Mouse (Mus musculus): ENCODE results near the gene Ptprs. TPM values are rescaled to one million over a fixed set of nuclear protein-coding genes. Genes with fewer than 3 reads are reported as not detected.

The Ptprs gene
- polyA plus RNA-seq, 1 experiment from 2014 or later = 15.7 TPM

DNA sequence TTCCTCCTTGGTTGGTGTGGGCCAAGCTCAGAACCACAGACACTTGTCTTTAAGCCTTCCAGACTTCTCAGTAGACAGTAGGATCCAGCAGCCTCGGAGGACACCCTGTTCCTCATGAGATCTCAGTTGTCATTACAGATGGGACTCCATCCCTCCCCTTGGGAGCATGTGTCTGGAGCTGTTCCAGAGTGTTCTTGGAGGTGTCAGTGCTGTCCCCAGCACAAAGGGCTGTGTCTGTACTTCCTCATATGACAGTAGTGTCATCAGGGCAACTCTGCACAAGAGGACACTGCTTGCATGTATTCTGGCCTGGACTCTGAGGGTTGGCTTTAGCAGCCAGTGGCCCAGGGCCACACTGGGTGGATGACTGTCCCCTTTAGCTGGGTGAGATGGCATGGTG is 101.4 kb downstream of the Ptprs start:
- no peak for ATAC-seq
- Histone ChIP-seq H3K36me3 (ENCODE audit: control insufficient read depth, insufficient read depth) (peaks cover 54% of the 10 kb centered on the region), H3K27me3 (replicated peaks; ENCODE audit: control insufficient read depth, insufficient read depth, low read length) (no peaks in the 10 kb centered on the region), H3K4me2 (replicated peaks; ENCODE audit: low read depth) (no peak overlapping the region), H3K9ac (ENCODE audit: low read depth, low read length) (no peak overlapping the region), H3K9me3 (ENCODE audit: control insufficient read depth) (no peaks in the 10 kb centered on the region), H3K4me3 (ENCODE audit: low read depth, low read length) (no peak overlapping the region), H3K27ac (ENCODE audit: low read depth, low read length) (no peak overlapping the region), H3K4me1 (replicated peaks; ENCODE audit: control insufficient read depth, insufficient read depth, low read length) (no peaks in the 10 kb centered on the region)
- TF ChIP-seq CTCF (IDR thresholded peaks at IDR 0.05; ENCODE audit: low read depth) = no peak
- 95% methylated on average over 1 of the region's 1 CpGs for WGBS

DNA sequence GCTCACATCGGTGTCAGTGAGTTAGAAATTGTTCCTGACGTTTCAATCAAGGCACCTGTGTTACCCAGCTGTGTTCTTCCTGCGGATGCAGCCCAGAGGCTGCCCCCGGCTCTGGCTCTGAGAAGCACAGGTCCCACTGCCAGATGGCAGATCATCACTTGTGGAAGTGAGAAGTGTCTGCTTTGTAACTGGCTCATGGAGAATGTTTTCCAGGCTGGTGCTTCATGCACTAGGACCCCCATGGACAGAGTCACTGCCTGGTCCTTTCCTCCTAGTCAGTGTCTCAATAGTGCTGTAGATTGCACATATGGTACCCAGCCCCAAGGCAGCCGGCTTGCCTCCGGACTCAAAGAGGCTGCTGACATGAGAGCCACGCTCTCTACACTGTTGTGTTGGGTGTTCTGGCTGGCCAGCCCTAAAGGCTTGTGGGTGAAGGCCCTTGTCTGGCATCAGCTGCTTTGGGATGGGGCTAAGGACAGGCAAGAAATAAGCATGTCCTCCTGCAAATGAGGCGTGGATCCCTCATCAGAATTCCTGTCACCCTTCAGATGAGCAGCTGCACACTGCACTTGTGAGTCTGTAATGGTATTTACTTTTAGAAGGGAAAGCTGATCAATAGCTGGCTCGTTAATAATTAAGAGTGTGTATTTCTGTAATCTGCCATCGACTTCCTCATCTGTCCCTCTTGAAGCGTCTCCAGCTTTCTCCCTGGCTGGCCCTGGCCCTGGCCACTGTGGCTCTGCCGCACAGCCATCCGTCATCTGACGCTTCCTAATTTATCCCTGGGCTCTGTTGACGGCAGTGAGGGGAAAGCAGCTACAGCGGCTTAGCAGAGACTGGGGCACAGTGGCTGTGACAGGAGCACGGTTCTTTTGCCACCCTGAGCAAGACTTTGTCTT is 102.9 kb downstream of the Ptprs start:
- H3K4me2 ChIP-seq (replicated peaks; ENCODE audit: low read depth) = no peak overlapping the region
- H3K9me3 ChIP-seq (ENCODE audit: control insufficient read depth) = no peaks in the 10 kb centered on the region
- H3K27me3 ChIP-seq (replicated peaks; ENCODE audit: control insufficient read depth, insufficient read depth, low read length) = no peaks in the 10 kb centered on the region
- H3K4me1 ChIP-seq (replicated peaks; ENCODE audit: control insufficient read depth, insufficient read depth, low read length) = no peaks in the 10 kb centered on the region
- no peak overlapping the region for H3K9ac ChIP-seq (ENCODE audit: low read depth, low read length)
- 72% methylated on average over 17 of the region's 17 CpGs for WGBS
- H3K27ac ChIP-seq (ENCODE audit: low read depth, low read length) = no peak overlapping the region
- no peak overlapping the region for H3K4me3 ChIP-seq (ENCODE audit: low read depth, low read length)
- no peak for TF ChIP-seq CTCF (IDR thresholded peaks at IDR 0.05; ENCODE audit: low read depth)
- peaks cover 52% of the 10 kb centered on the region for H3K36me3 ChIP-seq (ENCODE audit: control insufficient read depth, insufficient read depth)
- no peak for ATAC-seq

DNA sequence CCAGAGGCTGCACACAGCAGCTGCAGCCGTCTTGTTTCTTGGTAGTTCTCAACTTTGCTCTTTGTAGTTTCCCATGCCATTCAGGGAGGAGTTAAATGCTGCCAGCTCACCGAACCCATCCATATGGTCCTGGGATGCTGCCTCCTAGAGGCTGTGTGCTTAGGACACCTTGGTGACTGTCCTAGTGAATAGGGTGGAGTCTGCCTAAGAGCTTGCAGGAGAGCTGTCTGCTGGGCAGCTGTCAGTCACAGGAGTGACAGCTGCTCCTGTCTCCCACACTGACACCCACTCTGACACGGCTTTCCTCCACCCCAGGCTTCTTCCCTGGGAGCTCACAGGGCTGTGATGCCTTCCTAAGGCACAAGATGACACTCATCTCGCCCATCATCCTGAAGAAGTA is 104.2 kb downstream of the Ptprs start:
- TF ChIP-seq CTCF (IDR thresholded peaks at IDR 0.05; ENCODE audit: low read depth) = peak; percentile 54
- H3K9ac ChIP-seq (ENCODE audit: low read depth, low read length) = no peak overlapping the region
- H3K4me1 ChIP-seq (replicated peaks; ENCODE audit: control insufficient read depth, insufficient read depth, low read length) = no peaks in the 10 kb centered on the region
- H3K9me3 ChIP-seq (ENCODE audit: control insufficient read depth) = no peaks in the 10 kb centered on the region
- H3K27ac ChIP-seq (ENCODE audit: low read depth, low read length) = no peak overlapping the region
- 61% methylated on average over 4 of the region's 4 CpGs for WGBS
- H3K4me2 ChIP-seq (replicated peaks; ENCODE audit: low read depth) = no peak overlapping the region
- H3K4me3 ChIP-seq (ENCODE audit: low read depth, low read length) = no peak overlapping the region
- no peaks in the 10 kb centered on the region for H3K27me3 ChIP-seq (replicated peaks; ENCODE audit: control insufficient read depth, insufficient read depth, low read length)
- no peak for ATAC-seq
- peaks cover 48% of the 10 kb centered on the region for H3K36me3 ChIP-seq (ENCODE audit: control insufficient read depth, insufficient read depth)

DNA sequence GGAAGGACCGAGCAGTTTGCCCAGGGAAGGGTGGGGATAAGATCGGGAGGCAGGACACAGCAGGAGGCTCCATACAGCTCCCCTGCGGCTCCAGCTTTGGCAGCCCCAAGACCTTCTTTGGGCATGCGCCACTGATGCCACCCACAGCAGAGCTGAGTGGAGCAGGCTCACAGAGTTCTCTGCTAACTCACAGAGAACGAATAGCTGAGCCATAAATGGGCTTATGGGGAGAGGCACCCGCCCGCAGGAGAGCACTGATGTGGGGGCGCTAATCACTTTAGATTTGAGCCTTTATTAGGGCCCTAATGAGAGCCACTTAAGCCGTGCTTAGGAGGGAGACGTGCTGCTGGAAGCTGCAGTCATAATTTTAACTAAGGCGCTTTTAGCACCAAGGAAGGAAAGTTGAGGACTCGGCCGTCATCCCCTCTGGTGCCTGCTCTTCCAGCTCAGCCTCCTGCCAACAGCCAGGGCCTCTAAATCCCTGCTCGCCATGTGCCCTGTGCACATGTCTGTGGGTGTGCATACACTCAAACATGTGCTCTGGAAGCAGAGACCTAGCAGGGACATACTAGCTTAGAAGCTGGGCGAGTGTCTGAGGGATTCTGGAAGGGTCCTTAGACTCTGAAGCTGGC is 105.1 kb downstream of the Ptprs start:
- H3K27ac ChIP-seq (ENCODE audit: low read depth, low read length) = no peak overlapping the region
- no peak for TF ChIP-seq CTCF (IDR thresholded peaks at IDR 0.05; ENCODE audit: low read depth)
- no peak overlapping the region for H3K4me2 ChIP-seq (replicated peaks; ENCODE audit: low read depth)
- H3K4me1 ChIP-seq (replicated peaks; ENCODE audit: control insufficient read depth, insufficient read depth, low read length) = no peaks in the 10 kb centered on the region
- no peak overlapping the region for H3K9ac ChIP-seq (ENCODE audit: low read depth, low read length)
- H3K27me3 ChIP-seq (replicated peaks; ENCODE audit: control insufficient read depth, insufficient read depth, low read length) = no peaks in the 10 kb centered on the region
- ATAC-seq = no peak
- H3K9me3 ChIP-seq (ENCODE audit: control insufficient read depth) = no peaks in the 10 kb centered on the region
- H3K36me3 ChIP-seq (ENCODE audit: control insufficient read depth, insufficient read depth) = peaks cover 41% of the 10 kb centered on the region
- 79% methylated on average over 15 of the region's 15 CpGs for WGBS
- no peak overlapping the region for H3K4me3 ChIP-seq (ENCODE audit: low read depth, low read length)

DNA sequence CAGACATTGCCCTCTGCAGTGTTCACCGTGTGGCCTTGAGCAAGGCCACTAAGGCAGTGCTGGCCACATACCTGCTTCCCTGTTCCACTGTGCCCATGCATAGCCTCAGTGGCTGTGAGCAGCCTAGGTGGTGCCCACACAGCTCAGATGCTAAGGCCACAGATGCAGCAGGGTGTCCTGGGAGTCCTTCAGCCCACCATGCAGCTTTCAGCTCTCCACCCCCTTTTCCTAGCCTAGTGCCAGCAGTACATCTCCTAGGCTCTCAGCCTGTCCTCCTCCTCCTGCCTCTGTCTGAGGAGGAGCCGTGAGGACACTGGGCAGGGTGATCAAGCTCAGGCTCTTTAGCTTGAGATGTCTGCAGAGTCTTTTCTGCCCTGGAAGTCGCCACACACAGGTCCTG is 106.2 kb downstream of the Ptprs start:
- Histone ChIP-seq H3K27ac (ENCODE audit: low read depth, low read length) (no peak overlapping the region), H3K4me2 (replicated peaks; ENCODE audit: low read depth) (no peak overlapping the region), H3K4me1 (replicated peaks; ENCODE audit: control insufficient read depth, insufficient read depth, low read length) (no peaks in the 10 kb centered on the region), H3K9ac (ENCODE audit: low read depth, low read length) (no peak overlapping the region), H3K27me3 (replicated peaks; ENCODE audit: control insufficient read depth, insufficient read depth, low read length) (no peaks in the 10 kb centered on the region), H3K36me3 (ENCODE audit: control insufficient read depth, insufficient read depth) (peaks cover 33% of the 10 kb centered on the region; the same call in 1 of the 2 replicates), H3K4me3 (ENCODE audit: low read depth, low read length) (no peak overlapping the region), H3K9me3 (ENCODE audit: control insufficient read depth) (no peaks in the 10 kb centered on the region)
- ATAC-seq = no peak
- 88% methylated on average over 3 of the region's 3 CpGs for WGBS
- no peak for TF ChIP-seq CTCF (IDR thresholded peaks at IDR 0.05; ENCODE audit: low read depth)

DNA sequence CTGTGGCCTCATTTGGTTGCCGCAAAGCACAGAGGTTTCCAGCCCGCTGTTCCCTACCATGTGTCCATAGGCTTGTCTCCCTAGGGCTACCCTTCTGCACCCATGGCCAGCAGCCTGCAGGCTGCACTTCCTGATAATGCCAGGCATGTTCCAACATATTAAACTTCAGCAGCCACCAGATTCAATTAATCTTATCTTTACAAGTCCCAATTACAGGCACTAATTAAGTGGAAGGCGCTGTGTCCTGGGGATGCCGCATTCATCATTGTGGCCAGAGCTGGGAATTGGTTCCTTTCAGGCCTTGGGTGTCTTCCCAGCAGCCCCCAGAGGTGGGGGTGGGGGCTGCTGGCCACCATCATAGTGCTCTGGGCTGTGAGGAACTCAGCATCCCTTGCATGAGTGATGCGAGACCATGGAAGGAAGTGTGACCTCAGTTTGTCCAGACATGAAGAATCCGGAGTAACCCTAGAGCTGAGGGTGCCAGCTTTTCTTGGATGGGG is 107.9 kb downstream of the Ptprs start:
- ATAC-seq = no peak
- Histone ChIP-seq H3K9ac (ENCODE audit: low read depth, low read length) (no peak overlapping the region), H3K4me1 (replicated peaks; ENCODE audit: control insufficient read depth, insufficient read depth, low read length) (no peaks in the 10 kb centered on the region), H3K27me3 (replicated peaks; ENCODE audit: control insufficient read depth, insufficient read depth, low read length) (no peaks in the 10 kb centered on the region), H3K4me3 (ENCODE audit: low read depth, low read length) (no peak overlapping the region), H3K36me3 (ENCODE audit: control insufficient read depth, insufficient read depth) (peaks cover 27% of the 10 kb centered on the region; the same call in 1 of the 2 replicates), H3K4me2 (replicated peaks; ENCODE audit: low read depth) (no peak overlapping the region), H3K9me3 (ENCODE audit: control insufficient read depth) (no peaks in the 10 kb centered on the region), H3K27ac (ENCODE audit: low read depth, low read length) (no peak overlapping the region)
- WGBS = 91% methylated on average over 6 of the region's 6 CpGs
- TF ChIP-seq CTCF (IDR thresholded peaks at IDR 0.05; ENCODE audit: low read depth) = no peak

Data from intestine, postnatal 0 days (tissue).